ENCODE assay signal across 25 mouse cellular contexts in the genomic region with DNA sequence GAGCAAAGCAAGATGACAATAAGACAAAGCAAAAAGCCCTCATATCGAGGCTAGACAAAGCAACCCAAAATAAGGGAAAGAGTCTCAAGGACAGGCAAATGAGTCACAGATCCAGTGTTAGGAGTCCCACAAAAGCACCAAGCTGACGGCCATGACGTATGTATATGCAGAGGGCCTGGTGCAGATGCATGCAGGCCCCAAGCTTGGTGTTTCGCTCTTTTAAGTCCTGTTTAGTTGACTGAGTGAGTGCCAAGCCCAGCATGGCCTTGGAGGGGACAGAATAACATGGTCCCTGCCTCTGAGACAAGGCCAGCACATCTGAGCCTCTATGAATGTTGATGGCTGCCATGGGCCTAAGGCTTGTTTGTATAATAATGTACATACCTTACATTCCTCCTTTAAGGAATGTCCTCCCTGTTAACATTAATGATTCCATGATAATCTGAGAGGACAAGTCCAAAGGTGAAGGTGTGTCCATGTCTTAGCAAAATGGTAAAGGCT. TPM values are rescaled to one million over a fixed set of nuclear protein-coding genes. Genes with fewer than 3 reads are reported as not detected.
DNase-seq lines count a peak whose midpoint lies in the region; ATAC-seq and TF ChIP-seq lines count a peak whose summit lies in the region.
"Had no signal": no experiment of that assay in that cellular context is flagged by ENCODE, and none has a peak within 500 bp of the region (broad histone marks: within the 10 kb centered on the region; RNA-seq: fewer than 3 reads in every experiment).

No protein-coding gene starts in this region.

- WGBS in kidney, postnatal 0 days = 91% methylated on average over 4 of the region's 4 CpGs

- H3K4me2 ChIP-seq in kidney, postnatal 0 days (ENCODE audit: low read length) = no peak overlapping the region
- H3K4me2 ChIP-seq: embryonic facial prominence, embryonic 13.5 days; forebrain, embryonic 13.5 days; heart, embryonic 15.5 days; hindbrain, embryonic 14.5 days; intestine, embryonic 15.5 days had no signal

- no peak for TF ChIP-seq CTCF in kidney, postnatal 0 days (IDR thresholded peaks at IDR 0.05; ENCODE audit: low read depth)

- no peak overlapping the region for H3K4me3 ChIP-seq in kidney, postnatal 0 days (replicated peaks; ENCODE audit: low read depth, low read length)
- H3K4me3 ChIP-seq: embryonic facial prominence, embryonic 13.5 days; forebrain, embryonic 13.5 days; heart, embryonic 15.5 days; hindbrain, embryonic 10.5 days; intestine, embryonic 15.5 days had no signal

- no peak overlapping the region for H3K9ac ChIP-seq in kidney, postnatal 0 days (ENCODE audit: low read depth, low read length)
- H3K9ac ChIP-seq: embryonic facial prominence, embryonic 13.5 days; forebrain, embryonic 13.5 days; forebrain, postnatal 0 days; heart, embryonic 15.5 days; hindbrain, embryonic 14.5 days; intestine, embryonic 15.5 days had no signal

- H3K9me3 ChIP-seq in kidney, postnatal 0 days (replicated peaks; ENCODE audit: low read length) = no peaks in the 10 kb centered on the region
- H3K9me3 ChIP-seq: embryonic facial prominence, embryonic 13.5 days; forebrain, embryonic 13.5 days; G1E; heart, embryonic 15.5 days; hindbrain, embryonic 10.5 days; intestine, embryonic 15.5 days had no signal

- peak; percentile 69 to 79 for DNase-seq in adrenal gland, adult (ENCODE audit: inconsistent age in 2 of 2, low spot score in 1 of 2)
- DNase-seq in adrenal gland, postnatal 25 days = no peak
- peak; percentile 88 for DNase-seq in heart, adult 11 months
- no peak for DNase-seq in heart, postnatal 4 days
- DNase-seq in kidney, postnatal 0 days (ENCODE audit: low spot score) = no peak
- DNase-seq in kidney, adult 18-20 months = no peak
- DNase-seq in R1 (ENCODE audit: low read depth, low spot score) = peak; percentile 68
- no peak for DNase-seq in liver
- DNase-seq: B cell, adult 2 months; cerebellum, adult 18-20 months; cerebellum, adult 9-11 months; cerebellum, postnatal 36 days; forebrain, postnatal 0 days; gastrocnemius, postnatal 14 days; heart, postnatal 14 days had no signal

- peak; percentile 57; the same call in 1 of the 2 replicates for ATAC-seq in kidney, postnatal 0 days (replicated peaks; ENCODE audit: low FRiP score, low read depth)
- ATAC-seq: activated CD4-positive, CD25-positive, alpha-beta regulatory T cell, adult 4 months; CD4-positive, CD25-positive, alpha-beta regulatory T cell, adult 4 months; forebrain, embryonic 13.5 days; forebrain, postnatal 0 days; intestine, embryonic 15.5 days had no signal

- H3K27ac ChIP-seq in kidney, postnatal 0 days = no peak overlapping the region
- H3K27ac ChIP-seq: embryonic facial prominence, embryonic 13.5 days; forebrain, embryonic 13.5 days; heart, embryonic 15.5 days; hindbrain, embryonic 10.5 days; hindbrain, embryonic 14.5 days; intestine, embryonic 15.5 days had no signal

- no peaks in the 10 kb centered on the region for H3K36me3 ChIP-seq in kidney, postnatal 0 days (ENCODE audit: insufficient read depth, low read length)
- H3K36me3 ChIP-seq: embryonic facial prominence, embryonic 13.5 days; G1E; heart, embryonic 15.5 days; hindbrain, embryonic 10.5 days; intestine, embryonic 15.5 days had no signal

- H3K4me1 ChIP-seq in kidney, postnatal 0 days (replicated peaks; ENCODE audit: insufficient read depth, low read length) = 0 out of 2 replicates have a peak, but pooled peaks cover 6% of the 10 kb centered on the region
- H3K4me1 ChIP-seq: embryonic facial prominence, embryonic 13.5 days; forebrain, embryonic 13.5 days had no signal

- H3K27me3 ChIP-seq in kidney, postnatal 0 days (ENCODE audit: insufficient read depth, low read length) = no peaks in the 10 kb centered on the region
- H3K27me3 ChIP-seq: embryonic facial prominence, embryonic 13.5 days; forebrain, embryonic 13.5 days; heart, embryonic 15.5 days; intestine, embryonic 15.5 days had no signal

RNA-seq across cellular contexts. Expression of gene Pla1a, which starts 1.4 kb away (rescaled TPM):
- total RNA-seq in adrenal gland, postnatal 25 days (2021) = 30.8 and 37.4 TPM in 2 replicates
- 1 to 10 TPM; 5.8 to 5.9 TPM for total RNA-seq in heart, postnatal 4 days (2021)
- 36.5 and 36.8 TPM in 2 replicates for polyA plus RNA-seq in kidney, postnatal 0 days (2015; fragmentation: Nextera tagmentation; extraction: Ambion mirVana)
- total RNA-seq: granulocyte monocyte progenitor cell, adult 5-6 weeks had no signal
- polyA plus RNA-seq: activated CD4-positive, CD25-positive, alpha-beta regulatory T cell, adult 4 months; G1E had no signal

RNA-seq across cellular contexts. Expression of gene Adprh, which starts 18.2 kb away (rescaled TPM):
- 44.3 and 52.0 TPM in 2 replicates for total RNA-seq in adrenal gland, postnatal 25 days (2021)
- 10 to 100 TPM; 34.1 to 35.3 TPM for total RNA-seq in heart, postnatal 4 days (2021)
- 74.6 and 77.5 TPM in 2 replicates for polyA plus RNA-seq in kidney, postnatal 0 days (2015; fragmentation: Nextera tagmentation; extraction: Ambion mirVana)

RNA-seq across cellular contexts. Expression of gene Cd80, which starts 21.0 kb away (rescaled TPM):
- total RNA-seq in adrenal gland, postnatal 25 days (2021) = 0.67 TPM in 1 of 2 replicates, not detected in the other
- total RNA-seq in heart, postnatal 4 days (2021) = under 1 TPM; 0.26 to 0.27 TPM
- polyA plus RNA-seq in kidney, postnatal 0 days (2015; fragmentation: Nextera tagmentation; extraction: Ambion mirVana) = 0.20 TPM in 2 replicates
- total RNA-seq: granulocyte monocyte progenitor cell, adult 5-6 weeks had no signal

Comparison
In these comparisons a context has a peak if more than half of its experiments do, and no peak if none do; other contexts are left out.
1. DNase-seq: peak in adrenal gland, adult (2 of 2), heart, adult 11 months (single experiment) and R1 (single experiment); none in adrenal gland, postnatal 25 days (single experiment), heart, postnatal 4 days (single experiment), kidney, postnatal 0 days (single experiment), kidney, adult 18-20 months (single experiment) and liver (single experiment).